In the genomic region with DNA sequence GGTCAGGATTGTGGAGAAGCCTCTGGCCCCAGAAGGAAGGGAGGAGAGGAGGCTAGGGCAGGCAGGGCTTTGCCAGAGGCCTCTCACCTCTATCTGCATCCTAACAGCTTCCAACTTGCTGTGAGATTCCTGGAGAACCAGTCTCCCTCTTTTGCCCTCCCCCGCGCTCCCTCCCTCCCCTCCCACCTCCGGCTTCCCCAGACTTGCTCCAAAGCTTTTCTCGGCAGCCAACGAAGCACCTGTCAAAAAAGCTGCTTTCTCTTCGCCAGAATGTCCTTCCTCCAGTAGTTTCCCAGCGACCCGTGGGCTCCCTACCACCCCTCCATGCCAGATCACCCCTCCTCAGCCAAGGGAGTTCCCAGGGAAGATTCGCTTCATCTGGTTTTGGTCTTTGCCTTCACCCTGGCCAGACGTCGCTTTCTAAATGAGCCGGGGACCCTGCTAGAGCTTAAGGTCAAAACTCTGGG, we compare ENCODE assay signal across 8 mouse cellular contexts. TPM values are rescaled to one million over a fixed set of nuclear protein-coding genes. Genes with fewer than 3 reads are reported as not detected.
A peak's percentile ranks its signal among the peaks of the same experiment; 100 is the strongest.
DNase-seq lines count a peak whose midpoint lies in the region; ATAC-seq and TF ChIP-seq lines count a peak whose summit lies in the region.

No protein-coding gene starts in this region.

- H3K4me3 ChIP-seq in ES-Bruce4 (ENCODE audit: low read depth, low read length) = peak overlapping the region; percentile 70
- H3K4me3 ChIP-seq in hindbrain, embryonic 13.5 days = peak overlapping the region; percentile 74
- H3K4me3 ChIP-seq in liver, embryonic 11.5 days (ENCODE audit: low read depth, low read length) = peak overlapping the region; percentile 64

- H3K27me3 ChIP-seq in ES-Bruce4 (ENCODE audit: control insufficient read depth, insufficient read depth, low read length, poor library complexity, severe bottlenecking) = no peaks in the 10 kb centered on the region
- peaks cover 17% of the 10 kb centered on the region for H3K27me3 ChIP-seq in hindbrain, embryonic 13.5 days
- H3K27me3 ChIP-seq in liver, embryonic 11.5 days (replicated peaks; ENCODE audit: control insufficient read depth, insufficient read depth, low read length) = peaks cover 50% of the 10 kb centered on the region

- H3K27ac ChIP-seq in ES-Bruce4 (ENCODE audit: insufficient read depth, low read length) = no peak overlapping the region
- H3K27ac ChIP-seq in hindbrain, embryonic 13.5 days = peak overlapping the region; percentile 30; the same call in 1 of the 2 replicates
- no peak overlapping the region; the same call in 1 of the 2 replicates for H3K27ac ChIP-seq in liver, embryonic 11.5 days (ENCODE audit: low read depth, low read length)

- 2% methylated on average over 12 of the region's 12 CpGs for WGBS in hindbrain, embryonic 13.5 days
- WGBS in liver, embryonic 11.5 days = 5% methylated on average over 12 of the region's 12 CpGs

- ATAC-seq in hindbrain, embryonic 13.5 days (ENCODE audit: low FRiP score) = no peak
- no peak for ATAC-seq in liver, embryonic 11.5 days (replicated peaks; ENCODE audit: low FRiP score)
- ATAC-seq in megakaryocyte progenitor cell, adult 5-6 weeks (replicated peaks; ENCODE audit: poor library complexity) = no peak

- TF ChIP-seq CTCF in ES-Bruce4 (IDR thresholded peaks at IDR 0.05; ENCODE audit: low read depth, low read length) = no peak

- TF ChIP-seq EP300 in ES-Bruce4 (IDR thresholded peaks at IDR 0.05; ENCODE audit: insufficient read depth, low read depth, low read length) = no peak

- peak; percentile 37 for DNase-seq in adrenal gland, postnatal 14 days
- no peak for DNase-seq in adrenal gland, adult 18-20 months (ENCODE audit: low spot score in 2 of 2)
- no peak for DNase-seq in liver, embryonic 11.5 days (ENCODE audit: low spot score)
- no peak for DNase-seq in spleen, postnatal 4 days (ENCODE audit: low spot score in 2 of 2)
- no peak for DNase-seq in gastrocnemius, postnatal 4 days (ENCODE audit: low spot score in 2 of 2)

- H3K4me1 ChIP-seq in ES-Bruce4 (ENCODE audit: control insufficient read depth, insufficient read depth, low read length) = peaks cover 14% of the 10 kb centered on the region
- H3K4me1 ChIP-seq in hindbrain, embryonic 13.5 days (replicated peaks) = peaks cover 45% of the 10 kb centered on the region
- H3K4me1 ChIP-seq in liver, embryonic 11.5 days (replicated peaks; ENCODE audit: control insufficient read depth, insufficient read depth, low read length) = 0 out of 2 replicates have a peak, but pooled peaks cover 2% of the 10 kb centered on the region

- TF ChIP-seq POLR2A in ES-Bruce4 (IDR thresholded peaks at IDR 0.05; ENCODE audit: insufficient read depth, low read length) = no peak

- H3K36me3 ChIP-seq in ES-Bruce4 (ENCODE audit: control insufficient read depth, insufficient read depth, low read length, poor library complexity, severe bottlenecking) = no peaks in the 10 kb centered on the region
- H3K36me3 ChIP-seq in hindbrain, embryonic 13.5 days = no peaks in the 10 kb centered on the region
- no peaks in the 10 kb centered on the region for H3K36me3 ChIP-seq in liver, embryonic 11.5 days (ENCODE audit: control insufficient read depth, insufficient read depth, low read length)

- no peaks in the 10 kb centered on the region for H3K9me3 ChIP-seq in ES-Bruce4 (replicated peaks; ENCODE audit: control insufficient read depth, insufficient read depth, low read length, poor library complexity, severe bottlenecking)
- no peaks in the 10 kb centered on the region for H3K9me3 ChIP-seq in hindbrain, embryonic 13.5 days
- H3K9me3 ChIP-seq in liver, embryonic 11.5 days (ENCODE audit: control insufficient read depth, low read length) = no peaks in the 10 kb centered on the region

- peak overlapping the region; percentile 94 for H3K9ac ChIP-seq in ES-Bruce4 (ENCODE audit: low read depth, poor library complexity, severe bottlenecking)
- peak overlapping the region; percentile 92 for H3K9ac ChIP-seq in hindbrain, embryonic 13.5 days
- H3K9ac ChIP-seq in liver, embryonic 11.5 days (ENCODE audit: low read depth, low read length) = peak overlapping the region; percentile 55; the same call in 1 of the 2 replicates

- peak overlapping the region; percentile 80 for H3K4me2 ChIP-seq in hindbrain, embryonic 13.5 days
- H3K4me2 ChIP-seq in liver, embryonic 11.5 days = peak overlapping the region; percentile 71

RNA-seq across cellular contexts. Expression of gene Wwc1, which starts 1.0 kb away (rescaled TPM):
- total RNA-seq in adrenal gland, postnatal 14 days (2021) = 38.7 and 52.9 TPM in 2 replicates
- 10 to 100 TPM; 64.0 to 84.7 TPM for total RNA-seq in adrenal gland, adult 18-20 months (2021)
- polyA plus RNA-seq in ES-Bruce4 (2011; ENCODE audit: insufficient read depth, insufficient read length, low read depth, missing spikeins) = 48.4 and 55.9 TPM in 2 replicates
- polyA plus RNA-seq in hindbrain, embryonic 13.5 days (2015; fragmentation: Nextera tagmentation; extraction: Ambion mirVana) = 6.7 and 7.1 TPM in 2 replicates
- 2.2 and 4.1 TPM in 2 replicates for polyA plus RNA-seq in liver, embryonic 11.5 days (2014; fragmentation: Nextera tagmentation; extraction: Ambion mirVana)
- total RNA-seq in megakaryocyte progenitor cell, adult 5-6 weeks (2015) = 0.02 TPM in 1 of 2 replicates, not detected in the other
- total RNA-seq in megakaryocyte progenitor cell, adult 5-6 weeks (2017) = 0.03 TPM in 1 of 2 replicates, not detected in the other
- total RNA-seq in gastrocnemius, postnatal 4 days (2021) = 1 to 10 TPM; 1.3 to 2.3 TPM

Comparison
In these comparisons a context has a peak if more than half of its experiments do, and no peak if none do; other contexts are left out.
1. RNA of gene Wwc1, which starts 1.0 kb away (total RNA-seq): 64.0 to 84.7 TPM in adrenal gland, adult 18-20 months and 38.7 to 52.9 TPM in adrenal gland, postnatal 14 days; 1.3 to 2.3 TPM in gastrocnemius, postnatal 4 days and 0.02 to 0.03 TPM in megakaryocyte progenitor cell, adult 5-6 weeks; every median in the first group is over 10 times any median in the second.
2. Peak in every context shown above with its lines, with median percentiles within 50 percentile points of each other: H3K4me3 ChIP-seq and H3K9ac ChIP-seq.